Mouse (Mus musculus): ENCODE data around the gene Gm33815. TPM values are rescaled to one million over a fixed set of nuclear protein-coding genes. Genes with fewer than 3 reads are reported as not detected.
"Not testable (repeated sequence)": the region's sequence is repeated elsewhere in the genome, so short reads cannot be mapped to it uniquely, and the experiment has no call there.

The Gm33815 gene
- polyA plus RNA-seq (2017; shearing (Covaris generic)): not detected

- not testable (repeated sequence) for ATAC-seq
These were observed at the start of gene Gm33815 for GRCm38 (mm10) chrY:69320832-69321231. Gene Gm33815, plus strand, starts transcription at chrY:69321132.
